Mouse (Mus musculus) fibroblast of lung, adult 2 months (primary cell): ENCODE results near the gene Cacna1c.

Source experiments
- DNase-seq: peaks from one replicate; pipeline ENCODE4 v3.0.0-alpha.2; 2011; ENCODE audit warnings: low read depth

The Cacna1c gene

DNA sequence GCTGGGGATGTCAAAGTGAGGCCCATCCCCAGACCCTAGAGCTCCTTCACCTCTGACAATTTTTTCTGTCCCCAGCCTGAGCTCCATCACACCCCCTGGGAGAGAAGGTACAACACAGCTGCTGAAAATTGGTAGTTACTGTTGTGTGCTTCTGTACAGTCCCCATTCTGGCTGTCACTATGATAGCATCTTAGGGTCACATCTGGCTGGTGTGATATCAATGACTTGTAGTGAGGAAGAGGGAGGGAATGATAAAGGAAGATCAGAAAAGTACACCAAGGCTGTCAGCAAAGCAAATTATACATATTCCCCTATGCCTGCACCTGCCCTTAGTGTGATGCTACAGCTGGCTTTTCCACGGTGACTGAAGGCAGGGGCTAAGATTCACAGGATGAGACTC is 446.9 kb downstream of the Cacna1c start:
- DNase-seq: no peak

GRCm38 (mm10) chr6:118742701-118743100 is 453.5 kb downstream of the Cacna1c start:
- no peak for DNase-seq

DNA sequence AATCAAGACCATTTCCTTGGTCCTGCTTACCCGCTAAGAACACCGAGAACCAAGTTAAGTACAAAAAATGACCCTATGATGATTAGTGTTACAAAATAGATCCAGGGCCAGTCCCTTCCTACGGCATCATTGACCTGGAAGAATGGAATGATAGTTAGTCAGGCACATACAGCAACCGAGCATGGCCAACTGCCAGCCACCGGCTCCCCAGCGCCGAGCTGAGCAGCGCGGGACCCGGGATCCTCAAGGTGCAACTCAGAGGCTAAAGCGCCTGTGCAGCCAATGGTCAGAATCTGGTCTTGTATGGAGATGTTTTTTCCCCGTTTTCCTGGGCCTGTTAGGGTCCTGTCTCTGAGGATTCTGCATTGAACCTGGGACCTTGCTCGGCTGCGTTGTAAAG is 454.4 kb downstream of the Cacna1c start:
- DNase-seq: no peak

DNA sequence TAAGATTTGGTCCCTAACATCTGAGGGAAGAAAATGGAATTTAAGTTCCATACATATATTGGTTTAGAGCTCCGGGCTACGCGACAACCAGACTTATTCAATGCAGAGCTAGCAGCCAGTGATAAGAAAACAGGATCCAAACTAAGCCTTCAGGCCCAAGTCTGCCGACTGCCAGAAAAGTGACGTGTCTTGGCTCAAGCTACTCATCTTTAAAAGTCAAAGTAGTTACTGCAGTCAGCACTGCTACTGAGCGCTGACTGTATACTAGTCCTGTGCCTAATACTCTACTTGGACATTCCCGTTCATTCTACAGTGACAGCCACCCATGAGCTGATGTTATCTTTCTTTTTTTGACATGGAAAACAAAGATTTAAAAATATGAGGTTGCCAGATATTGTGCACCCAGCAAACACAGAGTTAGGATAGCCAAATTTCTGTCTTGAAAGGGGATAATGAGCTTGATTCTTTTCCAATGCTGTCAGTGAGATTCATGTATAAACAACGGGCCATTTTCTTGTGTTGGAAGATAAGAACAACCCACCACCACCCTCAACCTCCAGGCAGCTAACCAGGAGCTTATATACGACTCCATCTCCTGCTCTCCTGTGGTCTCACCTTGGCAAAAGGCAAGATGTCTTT is 456.1 kb downstream of the Cacna1c start:
- DNase-seq: peak; percentile 17

GRCm38 (mm10) chr6:118739344-118739743 is 456.9 kb downstream of the Cacna1c start:
- DNase-seq: no peak

DNA sequence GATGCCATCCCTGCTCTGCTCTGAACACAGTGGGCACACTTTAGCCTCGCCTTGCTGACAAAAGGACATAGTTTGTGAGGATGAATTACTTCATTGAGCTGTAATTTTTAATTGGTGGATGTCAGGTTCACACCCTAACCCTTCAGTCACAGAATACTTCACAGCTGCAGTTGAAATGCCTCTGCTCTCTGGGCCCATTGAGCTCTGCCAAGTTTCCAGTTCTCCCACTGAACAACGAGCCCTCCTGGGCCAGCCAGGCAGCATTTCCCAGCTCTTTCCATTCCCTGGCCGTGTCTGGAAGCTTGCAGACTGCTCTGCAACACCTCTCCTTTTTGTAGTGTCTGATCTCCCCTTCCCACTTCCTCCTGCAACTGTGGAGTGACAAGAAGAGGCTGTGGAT is 457.6 kb downstream of the Cacna1c start:
- DNase-seq: no peak

GRCm38 (mm10) chr6:118737078-118737477 is 459.1 kb downstream of the Cacna1c start:
- no peak for DNase-seq

DNA sequence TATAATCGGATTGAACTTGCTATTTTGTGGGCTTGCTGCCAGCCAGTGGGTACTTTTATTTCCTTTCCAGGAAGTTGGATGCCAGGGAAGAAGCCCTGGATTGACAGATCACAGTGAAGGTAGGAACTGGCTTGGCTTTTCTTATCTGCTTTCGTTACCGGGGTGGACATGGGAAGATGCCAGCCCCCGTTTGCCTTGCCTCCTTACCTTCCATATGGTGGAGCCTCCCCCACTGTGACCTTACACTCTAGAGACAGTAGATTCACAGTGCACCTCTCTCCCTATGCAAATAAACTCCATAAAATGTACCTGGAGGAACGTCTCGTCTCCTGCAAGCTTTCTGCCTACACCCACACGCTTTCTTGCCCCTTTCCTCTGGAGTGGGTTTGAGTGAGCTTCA is 459.7 kb downstream of the Cacna1c start:
- DNase-seq: no peak

DNA sequence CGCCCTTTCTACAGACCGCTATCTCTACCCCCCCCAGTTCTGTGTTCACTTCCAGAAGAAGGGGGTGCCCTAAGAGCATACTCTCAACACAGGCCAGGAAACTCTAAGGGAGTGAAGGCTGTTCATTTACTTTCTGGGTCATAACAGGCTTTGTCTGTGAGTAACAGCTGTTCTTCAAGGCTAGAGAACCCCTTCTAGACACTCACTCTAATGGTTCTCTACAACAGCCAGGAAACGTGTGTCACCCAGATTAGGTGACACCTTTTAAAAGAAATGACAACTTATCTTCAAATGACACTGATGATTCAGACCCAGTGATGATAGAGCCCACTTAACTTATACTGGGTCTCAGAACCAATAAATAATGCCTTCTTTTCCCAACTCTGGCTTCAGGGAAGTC is 461.1 kb downstream of the Cacna1c start:
- DNase-seq: no peak

DNA sequence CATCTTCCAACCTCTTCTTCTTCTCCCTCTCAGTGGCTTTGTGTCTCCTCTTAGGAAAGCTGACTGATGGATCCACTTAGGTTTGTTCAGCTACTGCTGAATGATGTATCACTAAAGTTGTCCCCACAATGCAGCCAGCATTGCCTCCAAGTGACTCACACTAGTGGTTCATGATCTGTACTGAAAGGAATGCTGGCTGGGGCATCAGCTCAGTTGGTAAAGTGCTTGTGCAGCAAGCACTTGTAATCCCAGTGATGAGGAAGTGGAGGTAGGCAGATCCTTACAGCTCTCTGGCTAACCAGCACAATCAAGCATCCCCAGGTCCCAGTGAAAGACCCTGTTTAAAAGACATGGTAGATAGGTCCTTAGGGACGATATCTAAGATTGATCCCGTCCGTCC is 464.3 kb downstream of the Cacna1c start:
- peak; percentile 52 for DNase-seq

DNA sequence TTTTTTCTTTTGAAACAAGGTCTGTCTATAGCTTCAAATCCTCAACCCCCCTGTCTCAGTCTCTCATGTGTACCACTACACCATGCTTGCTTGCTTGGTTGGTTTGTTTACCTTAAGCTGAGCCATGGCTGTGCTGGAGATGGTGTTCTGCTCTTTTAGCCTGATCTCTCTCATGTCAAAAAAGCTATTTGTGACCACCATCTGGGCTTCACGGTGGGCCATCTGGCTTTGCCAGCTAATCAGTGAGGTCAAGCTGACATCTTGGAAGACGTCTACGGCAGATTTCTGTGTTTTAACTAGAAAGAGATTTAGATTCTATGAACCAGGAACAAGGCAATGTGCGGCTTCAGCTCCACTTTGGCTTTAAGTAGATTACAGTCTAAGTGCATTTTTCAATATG is 471.3 kb downstream of the Cacna1c start:
- no peak for DNase-seq

- no peak for DNase-seq
These were observed 471.8 kb downstream of the Cacna1c start for GRCm38 (mm10) chr6:118724388-118724787.

- DNase-seq: no peak
These were observed 473.9 kb downstream of the Cacna1c start for GRCm38 (mm10) chr6:118722336-118722735.

- DNase-seq: no peak
These were observed 476.7 kb downstream of the Cacna1c start for GRCm38 (mm10) chr6:118719486-118719885.

GRCm38 (mm10) chr6:118713286-118713685 is 482.9 kb downstream of the Cacna1c start:
- no peak for DNase-seq

GRCm38 (mm10) chr6:118711677-118712322 is 484.4 kb downstream of the Cacna1c start:
- no peak for DNase-seq

GRCm38 (mm10) chr6:118707066-118707465 is 489.2 kb downstream of the Cacna1c start:
- no peak for DNase-seq

DNA sequence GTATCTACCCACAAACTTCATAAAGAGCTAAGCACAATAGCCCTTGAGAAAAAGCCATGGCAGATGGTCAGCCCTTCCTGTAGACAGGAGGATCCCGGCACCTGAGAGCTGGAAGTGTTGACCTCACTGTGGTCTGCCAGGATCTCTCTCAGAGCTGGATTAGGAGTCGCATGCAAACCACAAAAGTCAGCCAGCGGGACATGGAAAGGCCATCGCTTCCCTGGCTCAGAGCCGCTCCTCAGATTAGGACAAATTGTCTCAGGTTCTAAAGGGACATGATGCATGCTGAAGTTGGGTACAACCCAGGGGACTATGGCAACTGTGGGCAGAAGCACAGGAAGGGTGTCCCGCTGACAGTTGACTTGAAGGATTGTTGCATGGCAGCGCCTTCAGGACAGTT is 490.4 kb downstream of the Cacna1c start:
- DNase-seq: no peak

DNA sequence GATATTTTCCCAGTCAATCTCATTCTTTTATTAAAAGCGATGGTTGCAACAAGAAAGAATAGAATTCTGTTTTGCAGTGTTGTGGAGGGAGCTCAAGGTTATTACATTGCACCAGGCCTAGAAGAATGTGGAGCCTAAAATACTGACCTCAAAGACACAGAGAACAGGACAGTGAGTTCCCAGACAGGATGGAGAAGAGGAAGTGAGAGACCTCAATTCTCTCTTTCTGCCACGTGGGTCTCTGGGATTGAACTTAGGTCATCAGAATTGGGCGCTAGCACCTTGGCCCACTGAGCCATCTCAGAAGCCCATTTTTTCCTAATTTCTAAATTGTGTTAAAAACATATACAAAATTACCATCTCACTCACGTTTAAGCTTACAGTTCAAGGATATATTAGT is 501.6 kb downstream of the Cacna1c start:
- DNase-seq: no peak

DNA sequence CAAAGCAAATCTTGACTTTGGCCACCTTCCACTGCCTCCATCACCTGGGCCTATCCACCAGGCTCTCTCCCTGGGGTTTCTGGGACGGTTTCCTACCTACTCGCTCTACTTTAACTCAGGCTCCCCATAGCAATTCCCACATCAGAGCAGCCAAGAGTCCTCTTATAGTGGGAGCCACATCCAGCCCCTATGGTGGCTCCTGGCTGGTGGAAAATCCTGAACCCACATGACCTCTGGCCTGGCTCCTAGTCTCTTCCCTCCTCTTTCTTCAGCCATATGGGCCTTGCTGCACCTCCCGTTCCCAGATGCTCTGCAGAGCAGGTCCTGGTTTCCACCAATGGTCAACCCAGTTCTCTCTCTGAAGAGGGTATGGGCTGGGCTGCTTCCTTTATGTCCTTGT is 506.8 kb downstream of the Cacna1c start:
- DNase-seq: no peak

GRCm38 (mm10) chr6:118688856-118689255 is 507.4 kb downstream of the Cacna1c start:
- no peak for DNase-seq

DNA sequence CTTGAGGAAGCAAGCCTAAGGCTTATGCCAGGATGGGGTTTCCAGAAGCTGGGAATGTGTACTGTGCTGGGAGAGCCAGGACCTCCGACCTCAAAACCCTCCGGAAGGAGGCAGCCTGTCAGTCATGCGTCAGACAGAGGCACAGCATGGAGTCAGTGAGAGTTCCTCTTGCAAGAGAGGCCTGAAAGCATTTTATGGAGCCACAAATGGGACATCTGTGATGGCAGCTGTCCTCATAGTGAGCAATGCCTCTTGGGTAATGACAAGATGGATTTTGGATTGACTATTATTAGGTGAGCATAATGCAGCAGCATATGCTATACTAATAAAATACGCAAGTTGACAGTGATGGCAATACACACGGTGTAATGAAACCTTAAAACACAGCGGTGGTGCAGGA is 515.4 kb downstream of the Cacna1c start:
- no peak for DNase-seq

GRCm38 (mm10) chr6:118678031-118678430 is 518.2 kb downstream of the Cacna1c start:
- no peak for DNase-seq

GRCm38 (mm10) chr6:118677306-118677705 is 518.9 kb downstream of the Cacna1c start:
- no peak for DNase-seq
